Mouse (Mus musculus) C2C12 (cell line): ENCODE measurements at regions not wholly inside any gene's neighbourhood (a gene's known extent, or its start where the extent isn't known, plus 50 kb on each side); places are given as distances from the start of the nearest gene placed in this dataset.

Experiments used
- CEBPB ChIP-seq: IDR thresholded peaks from one replicate; pipeline ENCODE4 v1.6.1; 2011; ENCODE audit warnings: low read depth, mild to moderate bottlenecking, control low read depth, moderate library complexity
- CTCF ChIP-seq: IDR thresholded peaks from one replicate; pipeline ENCODE4 v1.5.1; 2011; ENCODE audit not compliant: control insufficient read depth, insufficient read depth, insufficient read length
- FOSL1 ChIP-seq: IDR thresholded peaks from one replicate; pipeline ENCODE4 v1.8.0; 2011; ENCODE audit warnings: mild to moderate bottlenecking, low read length; ENCODE audit not compliant: poor library complexity, insufficient read depth, severe bottlenecking
- MAX ChIP-seq: IDR thresholded peaks from one replicate; pipeline ENCODE4 v1.6.1; 2011; ENCODE audit warnings: mild to moderate bottlenecking, control low read depth
- MYOD1 ChIP-seq: IDR thresholded peaks from one replicate; pipeline ENCODE4 v1.6.1; 2011; ENCODE audit warnings: low read depth; ENCODE audit not compliant: control insufficient read depth, insufficient read length
- MYOG ChIP-seq: IDR thresholded peaks from one replicate; pipeline ENCODE4 v1.6.1; 2011; ENCODE audit not compliant: control insufficient read depth, insufficient read length; ENCODE audit errors: extremely low read depth
- USF1 ChIP-seq: IDR thresholded peaks from one replicate; pipeline ENCODE4 v1.6.1; 2011; ENCODE audit warnings: low read depth, mild to moderate bottlenecking, control low read depth, moderate library complexity

DNA sequence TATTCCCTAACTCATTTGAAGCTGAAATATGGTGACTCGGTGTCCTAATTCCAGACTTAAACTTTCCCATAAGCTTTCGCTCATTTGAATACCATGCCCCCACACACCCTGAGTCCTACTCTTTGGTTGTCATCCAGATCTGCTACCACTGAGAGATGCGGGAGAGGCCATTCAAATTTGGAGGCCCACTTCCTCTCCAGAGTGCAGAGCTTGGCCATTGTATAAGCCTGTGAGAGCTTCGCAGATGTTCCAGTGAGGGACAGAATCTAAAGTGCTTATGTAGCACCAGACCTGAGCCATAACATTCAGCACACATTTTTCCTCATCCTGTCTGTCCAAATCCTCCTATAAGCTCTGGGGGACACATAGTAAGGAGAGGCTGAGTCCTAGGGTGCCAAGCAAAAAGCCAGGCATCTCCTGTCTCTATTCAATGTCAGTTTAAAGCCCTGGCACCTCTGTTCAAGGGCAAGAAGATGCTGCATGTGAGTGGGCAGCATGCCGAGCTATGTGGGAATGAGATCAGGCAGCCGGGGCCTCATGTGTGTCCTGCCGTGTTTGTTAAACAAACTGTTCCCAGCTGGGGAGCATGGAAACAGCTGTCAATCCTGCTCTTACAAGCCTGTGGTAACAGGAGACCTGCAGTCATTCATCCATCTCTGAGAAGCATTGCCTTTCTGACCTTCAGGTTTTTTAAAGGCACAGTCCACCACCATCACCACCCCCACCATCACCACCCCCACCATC lies 113.9 kb downstream of the Tex36 start:
- no peak for TF ChIP-seq MAX
- no peak for TF ChIP-seq CTCF
- TF ChIP-seq USF1, result no peak
- TF ChIP-seq CEBPB, result no peak
- no peak for TF ChIP-seq MYOD1
- no peak for TF ChIP-seq MYOG
- TF ChIP-seq FOSL1, result no peak
